Mouse (Mus musculus) small intestine, adult 2 months (tissue): ENCODE results near the gene Magoh. TPM values are rescaled to one million over a fixed set of nuclear protein-coding genes. Genes with fewer than 3 reads are reported as not detected.

ENCODE experiments used
- H3K27ac ChIP-seq: fragments of 200-500 bp; 2 replicates; pipeline ENCODE4 v1.5.1; 2012; ENCODE audit warnings: low read depth, low read length, control low read depth, inconsistent platforms; ENCODE audit not compliant: insufficient read depth
- H3K27me3 ChIP-seq: fragments of 200-500 bp; 2 replicates; pipeline ENCODE4 v1.6.1; 2012; ENCODE audit warnings: mild to moderate bottlenecking, moderate library complexity, low read length, inconsistent platforms; ENCODE audit not compliant: control insufficient read depth, insufficient read depth
- H3K36me3 ChIP-seq: fragments of 200-500 bp; 2 replicates; pipeline ENCODE4 v1.6.1; 2012; ENCODE audit warnings: mild to moderate bottlenecking, low read length, control low read depth, inconsistent platforms; ENCODE audit not compliant: control insufficient read depth, insufficient read depth
- H3K4me1 ChIP-seq: fragments of 200-500 bp; 2 replicates; pipeline ENCODE4 v1.6.1; 2012; ENCODE audit warnings: low read length, inconsistent platforms, mixed read lengths; ENCODE audit not compliant: control insufficient read depth, insufficient read depth, insufficient read length
- H3K4me3 ChIP-seq: fragments of 200-500 bp; 2 replicates; pipeline ENCODE4 v1.5.1; 2012; ENCODE audit warnings: low read depth, mild to moderate bottlenecking, control low read depth, inconsistent platforms, low read length, moderate library complexity
- CTCF ChIP-seq: fragments of 200-500 bp; IDR thresholded peaks from 2 replicates; pipeline ENCODE4 v1.5.1; 2012; ENCODE audit warnings: low read depth, mild to moderate bottlenecking, control low read depth, inconsistent platforms, low read length, moderate library complexity, mixed read lengths; ENCODE audit not compliant: insufficient replicate concordance, insufficient read length; ENCODE audit errors: extremely low read depth
- POLR2A ChIP-seq: fragments of 200-500 bp; IDR thresholded peaks from 2 replicates; pipeline ENCODE4 v1.6.1; 2012; ENCODE audit warnings: low read depth, mild to moderate bottlenecking, control low read depth, inconsistent platforms, low read length, moderate library complexity
- WGBS: fragments of 180-500 bp; shearing (Covaris S2); methylation state at CpG from one replicate; pipeline ENCODE4 v1.1.7; 2018; 5-methylcytosine and 5-hydroxymethylcytosine counted together
- polyA plus RNA-seq: library from polyadenylated mRNA; depleted of rRNA; stranded (reverse); fragments of >200 nt; gene quantifications from 2 replicates; pipeline ENCODE4 v1.2.3, GENCODE M21; 2012

Magoh gene
- polyA plus RNA-seq, 1 experiment = 8.0 TPM

DNA sequence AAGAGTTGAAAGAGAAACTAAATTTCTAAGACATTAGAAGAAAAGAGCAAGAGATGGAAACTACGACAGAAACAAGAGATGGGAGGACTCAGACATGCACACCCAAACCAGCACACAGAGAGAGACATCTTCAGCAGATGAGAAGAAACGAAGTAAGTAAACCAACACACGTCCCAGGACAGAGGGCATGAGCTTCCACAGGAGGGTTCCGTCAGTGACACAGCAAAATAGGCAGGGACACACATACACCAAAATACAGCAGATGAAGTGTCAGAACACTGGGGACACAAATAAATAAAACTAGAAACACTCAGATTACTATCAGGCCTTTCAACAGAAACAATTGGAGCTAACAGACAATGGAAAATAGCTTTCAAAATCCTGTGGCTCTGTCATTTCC is 30.5 kb downstream of the Magoh start:
- TF ChIP-seq POLR2A (no peak), CTCF (no peak)
- peaks cover 72% of the 10 kb centered on the region for H3K36me3 ChIP-seq
- no peaks in the 10 kb centered on the region for H3K4me1 ChIP-seq
- H3K4me3 ChIP-seq = no peak overlapping the region
- 88% methylated on average over 4 of the region's 4 CpGs for WGBS
- H3K27me3 ChIP-seq = no peaks in the 10 kb centered on the region
- no peak overlapping the region for H3K27ac ChIP-seq

DNA sequence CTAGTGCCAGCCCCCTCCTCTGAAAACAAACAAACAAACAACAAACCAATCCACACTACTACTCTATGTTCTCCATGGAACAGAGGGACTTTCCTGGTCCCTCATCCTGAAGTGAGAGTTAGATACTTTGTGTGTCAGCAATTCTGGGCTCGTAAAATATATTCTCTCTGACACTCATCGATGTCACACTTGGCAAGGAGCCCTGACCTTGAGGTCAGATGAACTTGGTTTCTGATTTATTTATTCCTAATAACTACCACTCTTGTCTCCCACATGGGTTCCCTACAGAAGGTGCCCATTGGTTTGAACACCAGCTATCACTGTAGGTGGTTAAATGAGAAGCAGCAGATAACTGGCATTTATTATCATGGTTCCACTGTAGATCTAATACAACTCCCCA is 40.8 kb downstream of the Magoh start:
- TF ChIP-seq POLR2A = no peak
- no peak for TF ChIP-seq CTCF
- Histone ChIP-seq H3K27me3 (no peaks in the 10 kb centered on the region), H3K4me1 (peaks cover 12% of the 10 kb centered on the region; the same call in 1 of the 2 replicates), H3K4me3 (no peak overlapping the region), H3K27ac (peak overlapping the region; percentile 94), H3K36me3 (no peaks in the 10 kb centered on the region)
- 17% methylated on average over 2 of the region's 2 CpGs for WGBS

DNA sequence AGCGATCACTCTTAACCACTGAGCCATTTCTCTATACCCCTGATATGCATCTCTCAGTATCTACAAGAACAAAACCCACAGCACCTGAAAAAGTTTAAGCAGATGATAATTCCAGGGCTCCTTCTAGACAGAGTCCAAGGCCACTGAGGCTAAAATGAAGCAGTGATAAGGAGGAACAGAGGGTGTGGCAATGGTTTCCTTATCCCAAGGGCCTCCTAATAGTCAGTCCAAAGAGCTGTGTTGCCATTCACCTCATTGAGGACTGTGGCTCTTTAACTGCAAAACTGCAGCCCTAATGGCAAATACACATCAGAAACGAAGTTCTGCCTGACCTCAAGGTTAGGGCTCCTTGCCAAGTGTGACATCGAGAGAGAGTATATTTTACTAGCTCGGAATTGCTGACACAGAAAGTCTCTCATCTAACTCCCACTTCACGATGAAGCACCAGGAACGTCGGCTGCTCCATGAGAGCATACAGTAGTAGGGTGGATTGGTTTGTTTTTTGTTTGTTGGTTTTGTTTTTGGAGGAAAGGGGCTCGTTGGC is 41.7 kb downstream of the Magoh start:
- H3K27ac ChIP-seq = peak overlapping the region; percentile 94
- 16% methylated on average over 8 of the region's 8 CpGs for WGBS
- TF ChIP-seq CTCF (no peak), POLR2A (no peak)

DNA sequence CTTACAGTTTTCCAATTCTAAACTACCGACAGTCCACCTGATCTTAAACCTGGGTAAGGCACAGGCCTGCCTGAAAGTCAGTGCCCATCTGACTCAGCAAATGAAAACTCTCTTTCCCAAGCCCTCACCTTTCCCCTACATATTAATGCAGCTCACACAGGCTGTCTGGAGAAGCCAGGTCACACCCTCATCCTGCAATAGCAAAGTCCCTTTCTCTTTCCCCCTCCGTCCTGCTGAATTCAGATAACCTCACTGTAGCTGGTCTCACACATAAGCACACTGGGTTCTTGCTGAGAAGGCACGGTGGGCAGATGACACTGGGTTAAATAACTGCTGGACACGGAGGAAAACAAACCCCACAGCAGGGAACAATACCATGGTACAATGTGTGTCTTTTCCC is 42.4 kb downstream of the Magoh start:
- Histone ChIP-seq H3K4me3 (peak overlapping the region; percentile 94), H3K27ac (peak overlapping the region; percentile 94), H3K36me3 (no peaks in the 10 kb centered on the region), H3K27me3 (no peaks in the 10 kb centered on the region), H3K4me1 (peaks cover 12% of the 10 kb centered on the region; the same call in 1 of the 2 replicates)
- 9% methylated on average over 4 of the region's 4 CpGs for WGBS
- TF ChIP-seq POLR2A (peak; percentile 65; the same call in 1 of the 2 replicates), CTCF (no peak)

More for the DNA sequence above, 41.7 kb downstream of the Magoh start:
- H3K4me1 ChIP-seq = peaks cover 12% of the 10 kb centered on the region; the same call in 1 of the 2 replicates
- H3K36me3 ChIP-seq = no peaks in the 10 kb centered on the region
- H3K4me3 ChIP-seq = no peak overlapping the region
- H3K27me3 ChIP-seq = no peaks in the 10 kb centered on the region

DNA sequence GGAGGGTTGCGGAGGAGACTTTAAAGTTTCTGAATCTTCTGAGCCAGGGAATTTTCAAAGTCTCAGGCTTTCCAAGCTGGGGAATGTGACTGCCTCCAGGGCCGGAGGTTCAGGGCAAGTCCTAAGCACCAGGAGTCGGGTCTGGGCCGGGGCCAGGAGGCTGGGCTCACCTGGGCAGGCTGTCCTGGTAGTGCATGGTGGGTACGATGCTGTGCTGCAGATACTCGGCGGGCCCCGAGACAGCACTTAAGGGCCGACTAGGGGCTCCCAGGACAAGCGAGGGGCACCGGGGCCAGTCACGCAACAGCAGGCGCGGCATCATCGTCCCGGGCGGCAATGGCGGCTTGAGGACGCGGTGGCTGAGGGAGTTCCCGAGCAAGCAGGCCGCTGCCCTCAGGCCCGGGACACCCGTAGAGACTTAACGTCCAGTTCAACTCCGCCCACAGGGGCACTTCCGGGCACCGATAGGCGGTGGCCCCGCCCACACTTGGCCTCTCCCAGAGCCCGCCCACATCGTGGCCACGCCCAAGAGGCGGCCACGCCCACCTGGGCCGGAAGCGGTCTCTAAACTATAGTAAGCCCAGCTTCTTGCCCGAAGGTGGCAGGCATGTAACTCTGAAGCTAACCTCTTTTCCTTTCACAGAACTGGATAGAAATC is 43.7 kb downstream of the Magoh start, which contains the start of gene Cpt2:
TSS of gene Cpt2 (minus strand) at position 466 of the 658 bp plus-strand sequence.
- H3K4me3 ChIP-seq = peak within 1 kb of the TSS; percentile 94
- WGBS = under 1% methylated on average over 38 of the region's 38 CpGs
- H3K36me3 ChIP-seq = no peaks in the 10 kb centered on the region
- peaks cover 12% of the 10 kb centered on the region; the same call in 1 of the 2 replicates for H3K4me1 ChIP-seq
- no peaks in the 10 kb centered on the region for H3K27me3 ChIP-seq
- TF ChIP-seq CTCF = no peak
- peak; percentile 93 for TF ChIP-seq POLR2A
- H3K27ac ChIP-seq = peak within 1 kb of the TSS; percentile 94

DNA sequence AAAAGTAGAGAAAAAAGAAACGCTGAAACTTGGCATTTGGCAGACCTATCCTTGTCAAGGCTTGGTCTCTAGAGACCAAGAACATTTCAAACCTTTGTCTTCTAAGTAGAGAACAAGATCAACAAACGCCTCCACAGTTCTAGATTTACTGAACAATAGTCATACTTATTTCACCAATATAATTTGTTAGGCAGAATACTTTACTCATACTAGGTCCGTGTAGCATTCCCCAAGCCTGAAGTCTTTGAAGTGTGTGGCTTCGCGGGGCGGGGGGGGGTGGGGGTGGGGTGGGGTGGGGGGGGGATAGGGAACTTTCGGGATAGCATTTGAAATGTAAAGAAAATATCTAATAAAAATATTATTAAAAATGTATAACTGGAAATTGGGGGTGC is 44.2 kb downstream of the Magoh start:
- TF ChIP-seq POLR2A (no peak), CTCF (no peak)
- H3K36me3 ChIP-seq = no peaks in the 10 kb centered on the region
- H3K27ac ChIP-seq = peak overlapping the region; percentile 39; the same call in 1 of the 2 replicates
- H3K27me3 ChIP-seq = no peaks in the 10 kb centered on the region
- 0 out of 2 replicates have a peak overlapping the region, but pooled peaks have one; percentile 94 for H3K4me3 ChIP-seq
- 24% methylated on average over 7 of the region's 7 CpGs for WGBS
- H3K4me1 ChIP-seq = peaks cover 12% of the 10 kb centered on the region; the same call in 1 of the 2 replicates

GRCm38 (mm10) chr4:107928269-107928668 is 48.7 kb downstream of the Magoh start:
- 76% methylated on average over 2 of the region's 2 CpGs for WGBS
- no peaks in the 10 kb centered on the region for H3K27me3 ChIP-seq
- no peak overlapping the region for H3K27ac ChIP-seq
- H3K4me3 ChIP-seq = no peak overlapping the region
- no peaks in the 10 kb centered on the region for H3K36me3 ChIP-seq
- H3K4me1 ChIP-seq = no peaks in the 10 kb centered on the region
- TF ChIP-seq POLR2A (no peak), CTCF (no peak)
